Mouse (Mus musculus) CH12.LX (cell line): Measurements from ENCODE around the gene Sp100. TPM values are rescaled to one million over a fixed set of nuclear protein-coding genes. Genes with fewer than 3 reads are reported as not detected.

Experiments
- DNase-seq: peaks from one replicate; pipeline ENCODE4 v3.0.0-alpha.2; 2013; ENCODE audit errors: extremely low read depth
- H3K27ac ChIP-seq: 2 replicates; pipeline ENCODE4 v1.5.1; 2012; ENCODE audit warnings: low read depth, mild to moderate bottlenecking, control low read depth, moderate library complexity; ENCODE audit not compliant: insufficient read depth
- H3K27me3 ChIP-seq: replicated peaks from 2 replicates; pipeline ENCODE3; 2012; ENCODE audit warnings: inconsistent platforms
- H3K36me3 ChIP-seq, 2 experiments: replicated peaks in 1 of 2; 2 replicates each; pipeline versions ENCODE3 to v1.6.1; 2012; ENCODE audit warnings: inconsistent platforms in 1 of 2, low read length in 1 of 2, mild to moderate bottlenecking in 1 of 2, mixed read lengths in 1 of 2, moderate library complexity in 1 of 2; ENCODE audit not compliant: control insufficient read depth in 1 of 2, insufficient read depth in 1 of 2
- H3K4me1 ChIP-seq, 2 experiments: 2 replicates each; pipeline ENCODE4 v1.6.1; 2012; ENCODE audit warnings: inconsistent platforms in 1 of 2, moderate library complexity in 1 of 2; ENCODE audit not compliant: insufficient read depth in 2 of 2, control insufficient read depth in 1 of 2
- H3K4me2 ChIP-seq: 2 replicates; pipeline ENCODE4 v1.6.1; 2012; ENCODE audit warnings: low read depth, mild to moderate bottlenecking, control low read depth; ENCODE audit not compliant: poor library complexity, insufficient read depth, severe bottlenecking
- H3K4me3 ChIP-seq, 3 experiments: fragments of 150-350 bp in 1 of 3; sonication (generic) in 1 of 3; replicated peaks in 1 of 3; 2 replicates each; pipeline versions ENCODE3 to v1.5.1; 2011 to 2012; ENCODE audit warnings: low read depth in 2 of 3, low read length in 2 of 3, mild to moderate bottlenecking in 2 of 3, moderate library complexity in 2 of 3, control low read depth in 1 of 3, improper control_type of control experiment in 1 of 3, inconsistent platforms in 1 of 3, mixed read lengths in 1 of 3; ENCODE audit not compliant: poor library complexity in 1 of 3
- H3K79me2 ChIP-seq: replicated peaks from 2 replicates; pipeline ENCODE4 v1.6.1; 2012; ENCODE audit warnings: mild to moderate bottlenecking, moderate library complexity; ENCODE audit not compliant: control insufficient read depth, poor library complexity, insufficient read depth, severe bottlenecking; ENCODE audit errors: extremely low read depth
- H3K9ac ChIP-seq: 2 replicates; pipeline ENCODE4 v1.6.1; 2012; ENCODE audit warnings: low read depth, mild to moderate bottlenecking, control low read depth, moderate library complexity; ENCODE audit not compliant: insufficient read depth
- H3K9me3 ChIP-seq: replicated peaks from 2 replicates; pipeline ENCODE3; 2012; ENCODE audit warnings: low read length, inconsistent platforms, mixed read lengths
- CTCF ChIP-seq, 2 experiments: IDR thresholded peaks in 1 of 2; conservative IDR thresholded peaks in 1 of 2; 2 replicates each; pipeline ENCODE4 v1.5.1; 2011 to 2012; ENCODE audit warnings: low read depth in 2 of 2, low read length in 2 of 2, improper control_type of control experiment in 1 of 2, inconsistent platforms in 1 of 2, mild to moderate bottlenecking in 1 of 2, moderate library complexity in 1 of 2
- E2F4 ChIP-seq: IDR thresholded peaks from 2 replicates; pipeline ENCODE4 v1.6.1; 2011; ENCODE audit warnings: low read depth, low read length, improper control_type of control experiment; ENCODE audit not compliant: insufficient replicate concordance
- HCFC1 ChIP-seq: IDR thresholded peaks from 2 replicates; pipeline ENCODE4 v1.6.1; 2012; ENCODE audit warnings: low read depth, mild to moderate bottlenecking, inconsistent platforms, low read length, improper control_type of control experiment
- IRF4 ChIP-seq: IDR thresholded peaks from 2 replicates; pipeline ENCODE4 v1.6.1; 2014; ENCODE audit warnings: low read depth, mild to moderate bottlenecking, inconsistent platforms, low read length, improper control_type of control experiment
- JUN ChIP-seq: IDR thresholded peaks from 2 replicates; pipeline ENCODE4 v1.6.1; 2011; ENCODE audit warnings: low read depth, mild to moderate bottlenecking, low read length, improper control_type of control experiment, moderate library complexity; ENCODE audit not compliant: insufficient read depth
- MAZ ChIP-seq: IDR thresholded peaks from 2 replicates; pipeline ENCODE4 v1.6.1; 2012; ENCODE audit warnings: low read depth, mild to moderate bottlenecking, inconsistent platforms, low read length, improper control_type of control experiment, moderate library complexity
- MYC ChIP-seq: IDR thresholded peaks from 2 replicates; pipeline ENCODE4 v1.6.1; 2011; ENCODE audit warnings: low read depth, mild to moderate bottlenecking, improper control_type of control experiment, low read length
- NRF1 ChIP-seq: IDR thresholded peaks from 2 replicates; pipeline ENCODE4 v1.6.1; 2014; ENCODE audit warnings: low read depth, mild to moderate bottlenecking, inconsistent platforms, low read length, improper control_type of control experiment, moderate library complexity
- POLR2AphosphoS2 ChIP-seq: IDR thresholded peaks from 2 replicates; pipeline ENCODE4 v1.6.1; 2011; ENCODE audit warnings: low read depth, low read length, improper control_type of control experiment
- UBTF ChIP-seq: IDR thresholded peaks from 2 replicates; pipeline ENCODE4 v1.6.1; 2012; ENCODE audit warnings: low read depth, mild to moderate bottlenecking, inconsistent platforms, low read length, improper control_type of control experiment, moderate library complexity
- ZNF384 ChIP-seq: IDR thresholded peaks from 2 replicates; pipeline ENCODE4 v1.6.1; 2012; ENCODE audit warnings: low read depth, low read length, improper control_type of control experiment, inconsistent platforms
- dilution Hi-C: fragments of 300-500 bp; cut with MboI; formaldehyde crosslinking; loops from 2 replicates; pipeline ENCODE4 v1.14.3; 2020; ENCODE audit warnings: low sequenced_read_pairs; ENCODE audit not compliant: extremely low pct_unique_long_range_greater_than_20kb, extremely low pct_ligation_motif_present
- in situ Hi-C: fragments of 300-500 bp; cut with MboI; formaldehyde crosslinking; loops from 3 replicates; pipeline ENCODE4 v1.14.3; 2019; ENCODE audit warnings: low sequenced_read_pairs, low pct_ligation_motif_present, low pct_unique_long_range_greater_than_20kb, mixed read lengths
- polyA plus RNA-seq: library from polyadenylated mRNA; unstranded; fragments of >175 nt; gene quantifications from 2 replicates; pipeline ENCODE4 v1.2.1, GENCODE M21; 2012; ENCODE audit warnings: low read depth; ENCODE audit not compliant: insufficient read length
- total RNA-seq, 2 experiments: library from RNA; depleted of rRNA; stranded (reverse); fragments of 300-350 nt in 1 of 2; fragments of >200 nt in 1 of 2; gene quantifications; 2 replicates each; pipeline ENCODE4 v1.2.3; 2012 to 2014

Sp100 gene
- total and polyA plus RNA-seq, 3 experiments: 24.7 to 74.0 (median 59.5) TPM

- peaks cover 15 to 51% of the 10 kb centered on the region in 2 experiments for H3K4me1 ChIP-seq
Measured at GRCm38 (mm10) chr1:85730471-85730870, 80.7 kb downstream of the Sp100 start.

GRCm38 (mm10) chr1:85732581-85732980 lies 82.8 kb downstream of the Sp100 start:
- no peak overlapping the region for H3K4me2 ChIP-seq
- TF ChIP-seq JUN: no peak
- TF ChIP-seq POLR2AphosphoS2: no peak
- TF ChIP-seq MYC: no peak
- no peak for TF ChIP-seq IRF4
- TF ChIP-seq NRF1: no peak
- TF ChIP-seq, all 38 proteins: peak for 0
- in situ Hi-C loops: no loop called here
- DNase-seq: no peak
- H3K4me1 ChIP-seq: peaks cover 13 to 57% of the 10 kb centered on the region in 2 experiments
- peaks cover 57 to 67% of the 10 kb centered on the region in 2 experiments for H3K36me3 ChIP-seq
- peaks cover 10% of the 10 kb centered on the region for H3K9me3 ChIP-seq
- no peaks in the 10 kb centered on the region for H3K27me3 ChIP-seq
- peaks cover 80% of the 10 kb centered on the region for H3K79me2 ChIP-seq
- H3K9ac ChIP-seq: no peak overlapping the region
- H3K4me3 ChIP-seq: no peak overlapping the region
- H3K27ac ChIP-seq: no peak overlapping the region
- dilution Hi-C loops: no loop called here

More at GRCm38 (mm10) chr1:85730471-85730870, 80.7 kb downstream of the Sp100 start:
- no peak for DNase-seq
- H3K27me3 ChIP-seq: no peaks in the 10 kb centered on the region
- H3K36me3 ChIP-seq: peaks cover 64 to 83% of the 10 kb centered on the region in 2 experiments
- no peak overlapping the region for H3K9ac ChIP-seq
- dilution Hi-C loops: no loop called here
- H3K27ac ChIP-seq: no peak overlapping the region
- peaks cover 90% of the 10 kb centered on the region for H3K79me2 ChIP-seq
- H3K4me2 ChIP-seq: no peak overlapping the region
- H3K9me3 ChIP-seq: peaks cover 10% of the 10 kb centered on the region
- H3K4me3 ChIP-seq: no peak overlapping the region
- TF ChIP-seq JUN (no peak), UBTF (no peak)
- in situ Hi-C loops: no loop called here

DNA sequence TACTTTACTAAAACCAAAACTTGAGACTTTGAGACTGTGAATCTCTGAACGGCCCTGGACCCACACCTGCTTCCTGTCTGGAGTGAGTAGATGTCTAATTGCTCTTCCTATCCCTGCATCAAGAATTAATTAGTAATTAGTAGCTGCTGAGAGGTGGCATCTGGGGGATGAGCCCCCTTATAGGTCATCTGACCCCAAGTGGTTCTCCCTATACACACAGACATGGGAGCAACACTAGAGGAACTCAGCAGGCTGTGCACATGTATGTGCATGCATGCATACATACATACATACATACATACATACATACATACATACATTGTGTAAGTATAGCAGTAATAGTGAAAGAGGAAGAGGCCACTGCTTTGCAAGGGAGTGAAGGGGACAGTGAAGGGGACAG lies 84.7 kb downstream of the Sp100 start:
- peak overlapping the region; percentile 99; the same call in 1 of the 2 replicates for H3K9ac ChIP-seq
- TF ChIP-seq ZNF384: peak; percentile 90
- no peak for TF ChIP-seq HCFC1
- TF ChIP-seq MAZ: no peak
- no peak for TF ChIP-seq E2F4
- TF ChIP-seq CTCF (conservative IDR thresholded peaks at IDR 0.05 in 1 of 2, IDR thresholded peaks at IDR 0.05 in 1 of 2; ENCODE audit: low read depth in 2 of 2, low read length in 2 of 2): no peak
- H3K27me3 ChIP-seq: no peaks in the 10 kb centered on the region
- peaks cover 61% of the 10 kb centered on the region for H3K79me2 ChIP-seq
- H3K4me1 ChIP-seq: peaks cover 13 to 58% of the 10 kb centered on the region in 2 experiments
- H3K9me3 ChIP-seq: peaks cover 12% of the 10 kb centered on the region
- dilution Hi-C loops (no loop called here), in situ Hi-C loops (no loop called here)
- peak overlapping the region; percentile 94 for H3K4me2 ChIP-seq
- H3K4me3 ChIP-seq: peak overlapping the region; percentile 74 to 91 (median 83)
- no peak for DNase-seq
- peaks cover 41 to 50% of the 10 kb centered on the region in 2 experiments for H3K36me3 ChIP-seq
- peak overlapping the region; percentile 74 for H3K27ac ChIP-seq
